Mouse (Mus musculus): ENCODE results near the gene Abcc12.

GRCm38 (mm10) chr8:86563674-86564073 is 16.8 kb downstream of the Abcc12 start:
- TF ChIP-seq MAFK (IDR thresholded peaks at IDR 0.05; ENCODE audit: insufficient read depth, low read depth, low read length) (no peak), ZC3H11A (IDR thresholded peaks at IDR 0.05; ENCODE audit: borderline replicate concordance, low read depth, low read length) (no peak), ZNF384 (IDR thresholded peaks at IDR 0.05; ENCODE audit: low read depth, low read length) (no peak)

Data from ES-E14 (cell line).